Mouse (Mus musculus): ENCODE measurements around the gene Zcchc14. TPM values are rescaled to one million over a fixed set of nuclear protein-coding genes. Genes with fewer than 3 reads are reported as not detected.

Zcchc14 gene
- total and polyA plus RNA-seq, 3 experiments, result not detected

GRCm38 (mm10) chr8:121588750-121589149 is 64.0 kb downstream of the Zcchc14 start:
- peaks cover 13 to 36% of the 10 kb centered on the region in 2 experiments; a peak in 3 of 4 replicates for H3K4me1 ChIP-seq (ENCODE audit: control insufficient read depth in 1 of 2, insufficient read depth in 2 of 2)
- in situ Hi-C loops (cut with MboI; ENCODE audit: low pct_ligation_motif_present, low pct_unique_long_range_greater_than_20kb, low sequenced_read_pairs) (loop anchor here (10.0 to 25.0 kb wide), 2 partner anchors 356 to 849 kb away; partner anchors contain the start of genes Banp, Car5a, Cyba and Mvd), dilution Hi-C loops (cut with MboI; ENCODE audit: extremely low pct_ligation_motif_present, extremely low pct_unique_long_range_greater_than_20kb, low sequenced_read_pairs) (no loop called here)
- peaks cover 11 to 22% of the 10 kb centered on the region in 2 experiments for H3K36me3 ChIP-seq (replicated peaks in 1 of 2; ENCODE audit: control insufficient read depth in 1 of 2, insufficient read depth in 1 of 2, low read length in 1 of 2)
- no peaks in the 10 kb centered on the region for H3K9me3 ChIP-seq (replicated peaks; ENCODE audit: low read length)
- H3K4me3 ChIP-seq (replicated peaks in 1 of 3; ENCODE audit: low read depth in 2 of 3, low read length in 2 of 3, poor library complexity in 1 of 3), result no peak overlapping the region
- no peak for TF ChIP-seq MEF2A (IDR thresholded peaks at IDR 0.05; ENCODE audit: borderline replicate concordance, low read depth, low read length)
- TF ChIP-seq SMC3 (IDR thresholded peaks at IDR 0.05; ENCODE audit: low read depth, low read length), result no peak
- TF ChIP-seq JUND (conservative IDR thresholded peaks at IDR 0.05; ENCODE audit: low read depth, low read length), result no peak
- TF ChIP-seq MAX (IDR thresholded peaks at IDR 0.05; ENCODE audit: low read length), result no peak
- no peak for TF ChIP-seq MXI1 (IDR thresholded peaks at IDR 0.05; ENCODE audit: low read depth, low read length)
- TF ChIP-seq BHLHE40 (IDR thresholded peaks at IDR 0.05; ENCODE audit: low read depth, low read length), result no peak
- no peak for TF ChIP-seq MAFK (IDR thresholded peaks at IDR 0.05; ENCODE audit: insufficient replicate concordance, low read length)
- TF ChIP-seq EP300 (IDR thresholded peaks at IDR 0.05; ENCODE audit: low read length), result no peak
- TF ChIP-seq HCFC1 (IDR thresholded peaks at IDR 0.05; ENCODE audit: low read depth, low read length), result no peak
- no peak for TF ChIP-seq CTCF (conservative IDR thresholded peaks at IDR 0.05 in 1 of 2, IDR thresholded peaks at IDR 0.05 in 1 of 2; ENCODE audit: low read depth in 2 of 2, low read length in 2 of 2)
- TF ChIP-seq RCOR1 (conservative IDR thresholded peaks at IDR 0.05; ENCODE audit: low read depth, low read length), result no peak
- TF ChIP-seq KAT2A (IDR thresholded peaks at IDR 0.05; ENCODE audit: insufficient replicate concordance, low read length), result no peak
- TF ChIP-seq PAX5 (IDR thresholded peaks at IDR 0.05; ENCODE audit: low read length), result no peak
- no peak for TF ChIP-seq POLR2AphosphoS2 (IDR thresholded peaks at IDR 0.05; ENCODE audit: low read depth, low read length)
- no peak for TF ChIP-seq MYC (IDR thresholded peaks at IDR 0.05; ENCODE audit: low read depth, low read length)
- TF ChIP-seq ELF1 (IDR thresholded peaks at IDR 0.05; ENCODE audit: low read depth, low read length), result no peak
- no peak for TF ChIP-seq IRF4 (IDR thresholded peaks at IDR 0.05; ENCODE audit: low read depth, low read length)
- no peak for TF ChIP-seq ETS1 (conservative IDR thresholded peaks at IDR 0.05; ENCODE audit: low read depth, low read length)
- TF ChIP-seq CHD2 (IDR thresholded peaks at IDR 0.05; ENCODE audit: low read length), result no peak
- peaks cover 1% of the 10 kb centered on the region for H3K27me3 ChIP-seq (replicated peaks)
- peaks cover 25% of the 10 kb centered on the region for H3K79me2 ChIP-seq (replicated peaks; ENCODE audit: control insufficient read depth, extremely low read depth, insufficient read depth, poor library complexity, severe bottlenecking)
- H3K9ac ChIP-seq (ENCODE audit: insufficient read depth, low read depth), result no peak overlapping the region
- H3K27ac ChIP-seq (ENCODE audit: insufficient read depth, low read depth), result no peak overlapping the region
- H3K4me2 ChIP-seq (ENCODE audit: insufficient read depth, low read depth, poor library complexity, severe bottlenecking), result no peak overlapping the region
- DNase-seq (ENCODE audit: extremely low read depth), result no peak

- Histone ChIP-seq H3K36me3 (replicated peaks in 1 of 2; ENCODE audit: control insufficient read depth in 1 of 2, insufficient read depth in 1 of 2, low read length in 1 of 2) (no peaks in the 10 kb centered on the region), H3K79me2 (replicated peaks; ENCODE audit: control insufficient read depth, extremely low read depth, insufficient read depth, poor library complexity, severe bottlenecking) (no peaks in the 10 kb centered on the region), H3K4me2 (ENCODE audit: insufficient read depth, low read depth, poor library complexity, severe bottlenecking) (peak overlapping the region; percentile 85; the same call in 1 of the 2 replicates), H3K9ac (ENCODE audit: insufficient read depth, low read depth) (peak overlapping the region; percentile 56), H3K4me3 (replicated peaks in 1 of 3; ENCODE audit: low read depth in 2 of 3, low read length in 2 of 3, poor library complexity in 1 of 3) (peak overlapping the region; percentile 60 to 82 (median 70)), H3K4me1 (ENCODE audit: control insufficient read depth in 1 of 2, insufficient read depth in 2 of 2) (peaks cover 15 to 32% of the 10 kb centered on the region in 2 experiments), H3K27ac (ENCODE audit: insufficient read depth, low read depth) (no peak overlapping the region), H3K27me3 (replicated peaks) (peaks cover 9% of the 10 kb centered on the region), H3K9me3 (replicated peaks; ENCODE audit: low read length) (no peaks in the 10 kb centered on the region)
- dilution Hi-C loops (cut with MboI; ENCODE audit: extremely low pct_ligation_motif_present, extremely low pct_unique_long_range_greater_than_20kb, low sequenced_read_pairs), result no loop called here
- in situ Hi-C loops (cut with MboI; ENCODE audit: low pct_ligation_motif_present, low pct_unique_long_range_greater_than_20kb, low sequenced_read_pairs), result loop anchor here (10.0 to 25.0 kb wide), 2 partner anchors 360 to 852 kb away; partner anchors contain the start of genes Banp, Car5a, Cyba and Mvd
- peak; percentile 98 for DNase-seq (ENCODE audit: extremely low read depth)
- no peak for TF ChIP-seq CTCF (conservative IDR thresholded peaks at IDR 0.05 in 1 of 2, IDR thresholded peaks at IDR 0.05 in 1 of 2; ENCODE audit: low read depth in 2 of 2, low read length in 2 of 2)
- TF ChIP-seq RAD21 (IDR thresholded peaks at IDR 0.05; ENCODE audit: low read depth, low read length), result no peak
- TF ChIP-seq TBP (conservative IDR thresholded peaks at IDR 0.05; ENCODE audit: low read depth, low read length), result 0 out of 2 replicates have a peak, but pooled peaks have one; percentile 43
- TF ChIP-seq SIN3A (IDR thresholded peaks at IDR 0.05; ENCODE audit: low read length), result peak; percentile 94
- peak; percentile 90; the same call in 1 of the 2 replicates for TF ChIP-seq RCOR1 (conservative IDR thresholded peaks at IDR 0.05; ENCODE audit: low read depth, low read length)
- peak; percentile 58; the same call in 1 of the 2 replicates for TF ChIP-seq NELFE (IDR thresholded peaks at IDR 0.05; ENCODE audit: low read depth, low read length)
- no peak for TF ChIP-seq ZNF384 (IDR thresholded peaks at IDR 0.05; ENCODE audit: low read depth, low read length)
- TF ChIP-seq USF2 (conservative IDR thresholded peaks at IDR 0.05; ENCODE audit: low read depth, low read length), result peak; percentile 54
- peak; percentile 96 for TF ChIP-seq CHD2 (IDR thresholded peaks at IDR 0.05; ENCODE audit: low read length)
- no peak; the same call in 1 of the 2 replicates for TF ChIP-seq MEF2A (IDR thresholded peaks at IDR 0.05; ENCODE audit: borderline replicate concordance, low read depth, low read length)
- no peak for TF ChIP-seq IRF4 (IDR thresholded peaks at IDR 0.05; ENCODE audit: low read depth, low read length)
- TF ChIP-seq MYC (IDR thresholded peaks at IDR 0.05; ENCODE audit: low read depth, low read length), result peak; percentile 75; the same call in 1 of the 2 replicates
- TF ChIP-seq USF1 (IDR thresholded peaks at IDR 0.05; ENCODE audit: low read depth, low read length), result peak; percentile 69
- TF ChIP-seq NRF1 (IDR thresholded peaks at IDR 0.05; ENCODE audit: low read depth, low read length), result peak; percentile 96
- no peak for TF ChIP-seq ZKSCAN1 (IDR thresholded peaks at IDR 0.05; ENCODE audit: borderline replicate concordance, low read depth, low read length)
- no peak for TF ChIP-seq UBTF (IDR thresholded peaks at IDR 0.05; ENCODE audit: low read depth, low read length)
- peak; percentile 100 for TF ChIP-seq HCFC1 (IDR thresholded peaks at IDR 0.05; ENCODE audit: low read depth, low read length)
- no peak for TF ChIP-seq CHD1 (IDR thresholded peaks at IDR 0.05; ENCODE audit: low read depth, low read length)
- no peak for TF ChIP-seq SMC3 (IDR thresholded peaks at IDR 0.05; ENCODE audit: low read depth, low read length)
- peak; percentile 80 for TF ChIP-seq MXI1 (IDR thresholded peaks at IDR 0.05; ENCODE audit: low read depth, low read length)
These were observed 67.4 kb downstream of the Zcchc14 start for GRCm38 (mm10) chr8:121585159-121585825.

Measured in CH12.LX (cell line).